Mouse (Mus musculus) myocyte (in vitro differentiated cells): Measurements from ENCODE around the gene Miga1.

Source experiments
- POLR2A ChIP-seq: IDR thresholded peaks from one replicate; pipeline ENCODE4 v1.6.1; 2011; ENCODE audit warnings: low read depth, mild to moderate bottlenecking, control low read depth, moderate library complexity; ENCODE audit not compliant: insufficient read length
- SRF ChIP-seq: IDR thresholded peaks from one replicate; pipeline ENCODE4 v1.6.1; 2011; ENCODE audit warnings: low read depth; ENCODE audit not compliant: control insufficient read depth, insufficient read length
- TCF3 ChIP-seq: IDR thresholded peaks from one replicate; pipeline ENCODE4 v1.6.1; 2011; ENCODE audit warnings: low read depth, control low read depth; ENCODE audit not compliant: insufficient read length
- USF1 ChIP-seq: IDR thresholded peaks from one replicate; pipeline ENCODE4 v1.6.1; 2011; ENCODE audit warnings: low read depth, mild to moderate bottlenecking, control low read depth, moderate library complexity

DNA sequence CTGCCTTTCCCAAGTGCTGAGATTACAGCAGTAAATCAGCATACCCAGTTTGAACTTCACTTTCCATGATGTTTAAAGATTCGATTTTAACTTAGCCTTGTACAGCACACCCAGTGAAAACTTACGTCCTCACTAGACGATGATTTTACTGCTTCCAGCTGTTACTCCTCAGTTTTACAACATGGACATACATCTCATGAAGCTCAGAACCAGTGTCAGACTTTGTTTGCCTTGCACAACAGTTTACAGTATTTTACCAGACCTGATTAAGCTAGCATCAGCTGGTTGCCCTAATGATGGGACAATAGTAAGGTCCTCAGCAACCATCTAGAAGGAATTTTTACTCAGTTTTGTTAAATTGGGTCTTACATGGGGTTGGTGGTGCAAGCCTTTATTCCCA is 99.1 kb downstream of the Miga1 start:
- TF ChIP-seq POLR2A (no peak), SRF (no peak), USF1 (no peak), TCF3 (no peak)
